Mouse (Mus musculus) heart, postnatal 0 days (tissue): ENCODE results near the gene Zkscan3.

Experiments
- CTCF ChIP-seq: IDR thresholded peaks from 2 replicates; pipeline ENCODE4 v1.5.1; 2016; ENCODE audit warnings: antibody characterized with exemption, control low read depth, low read depth
- EP300 ChIP-seq: IDR thresholded peaks from 2 replicates; pipeline ENCODE4 v1.6.1; 2016; ENCODE audit warnings: antibody characterized with exemption, low read depth

- TF ChIP-seq CTCF (no peak), EP300 (no peak)
Measured at GRCm38 (mm10) chr13:21418865-21419264, 16.3 kb upstream of the Zkscan3 start.
